Mouse (Mus musculus): ENCODE data around the gene Arhgap25.

- TF ChIP-seq CTCF (conservative IDR thresholded peaks at IDR 0.05; ENCODE audit: low read length), result no peak
- TF ChIP-seq POU5F1 (IDR thresholded peaks at IDR 0.05; ENCODE audit: borderline replicate concordance, low read length), result no peak
- TF ChIP-seq NANOG (IDR thresholded peaks at IDR 0.05; ENCODE audit: borderline replicate concordance, low read length), result no peak
Observed at GRCm38 (mm10) chr6:87547836-87548235, 14.8 kb upstream of the Arhgap25 start.

Measured in E14TG2a.4 (cell line).